Mouse (Mus musculus) liver, postnatal 0 days (tissue): ENCODE data around the gene Naa15.

ENCODE experiments used
- CTCF ChIP-seq: sonication (generic); IDR thresholded peaks from 2 replicates; pipeline ENCODE4 v1.5.1; 2016; ENCODE audit warnings: antibody characterized with exemption, low read depth
- EP300 ChIP-seq: IDR thresholded peaks from 2 replicates; pipeline ENCODE4 v1.6.1; 2016; ENCODE audit warnings: antibody characterized with exemption, low read depth, mild to moderate bottlenecking

DNA sequence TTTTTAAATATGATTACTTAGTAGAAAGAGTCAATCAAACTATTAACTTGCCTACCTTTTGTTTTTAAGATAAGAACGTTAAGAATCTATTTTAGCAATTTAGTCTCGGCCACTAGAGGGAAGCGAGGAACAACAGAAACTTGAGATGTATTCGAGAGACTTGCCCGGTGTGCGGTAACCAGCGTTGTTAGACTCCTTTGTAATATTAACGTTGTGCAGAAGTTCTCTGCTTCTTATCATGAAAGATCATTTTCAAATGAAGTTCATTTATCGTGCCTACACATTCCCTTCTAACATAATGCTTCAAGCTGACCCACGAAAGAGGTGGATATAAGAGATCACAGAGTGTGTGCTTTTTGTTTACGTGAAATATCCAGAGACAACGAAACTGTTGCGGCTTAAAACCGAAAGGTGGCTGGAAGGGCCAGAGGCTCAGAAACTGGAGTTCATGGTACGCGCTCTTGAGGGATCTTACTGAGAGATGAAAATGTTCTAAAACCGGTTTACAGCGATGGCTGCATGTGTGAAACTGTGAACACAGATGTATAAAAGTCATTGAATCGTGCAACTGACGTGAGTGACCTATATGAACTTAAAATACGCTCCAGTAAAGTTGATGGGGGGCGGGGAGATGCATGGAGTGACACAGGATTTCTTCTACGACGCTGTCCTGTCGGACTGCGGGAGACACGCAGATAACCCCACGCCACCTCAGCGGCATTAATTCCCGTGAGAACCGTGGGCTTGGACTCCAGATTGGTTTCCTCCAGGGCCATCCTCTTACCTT lies 36.9 kb upstream of the Naa15 start:
- peak; percentile 67 for TF ChIP-seq CTCF
- TF ChIP-seq EP300 = no peak
